Mouse (Mus musculus) forebrain, embryonic 16.5 days (tissue): Measurements from ENCODE around the gene Pdcd5. TPM values are rescaled to one million over a fixed set of nuclear protein-coding genes. Genes with fewer than 3 reads are reported as not detected.

ENCODE experiments used
- ATAC-seq: fragments of 200-750 bp; cut with Nextera tagmentation; 2 replicates; pipeline ENCODE4 v1.8.0; 2017; ENCODE audit warnings: mild to moderate bottlenecking, moderate library complexity
- H3K27ac ChIP-seq: fragments of 300-500 bp; sonication (generic); 2 replicates; pipeline ENCODE4 v1.5.1; 2014; ENCODE audit warnings: low read length, control low read depth
- H3K27me3 ChIP-seq: fragments of 300-500 bp; sonication (generic); replicated peaks from 2 replicates; pipeline ENCODE4 v1.6.1; 2014; ENCODE audit warnings: low read length; ENCODE audit not compliant: control insufficient read depth, insufficient read depth
- H3K36me3 ChIP-seq: fragments of 300-500 bp; sonication (generic); 2 replicates; pipeline ENCODE4 v1.6.1; 2014; ENCODE audit not compliant: control insufficient read depth, insufficient read depth
- H3K4me1 ChIP-seq: fragments of 300-500 bp; sonication (generic); replicated peaks from 2 replicates; pipeline ENCODE4 v1.6.1; 2014; ENCODE audit warnings: low read length; ENCODE audit not compliant: control insufficient read depth, insufficient read depth
- H3K4me2 ChIP-seq: fragments of 300-500 bp; sonication (generic); 2 replicates; pipeline ENCODE4 v1.6.1; 2014; ENCODE audit warnings: mild to moderate bottlenecking, low read length, control low read depth
- H3K4me3 ChIP-seq: fragments of 300-500 bp; sonication (generic); replicated peaks from 2 replicates; pipeline ENCODE4 v1.5.1; 2014; ENCODE audit warnings: mild to moderate bottlenecking, low read length, control low read depth
- H3K9ac ChIP-seq: fragments of 300-500 bp; sonication (generic); replicated peaks from 2 replicates; pipeline ENCODE4 v1.6.1; 2014; ENCODE audit warnings: low read depth, low read length, control low read depth
- H3K9me3 ChIP-seq: fragments of 300-500 bp; sonication (generic); 2 replicates; pipeline ENCODE4 v1.6.1; 2016; ENCODE audit warnings: low read length; ENCODE audit not compliant: control insufficient read depth
- WGBS: fragments of 180-500 bp; shearing (Covaris S2); extraction: QIAGEN DNeasy Blood & Tissue Kit; methylation state at CpG from one replicate; pipeline ENCODE4 v1.1.7; 2014; 5-methylcytosine and 5-hydroxymethylcytosine counted together
- polyA plus RNA-seq: library from polyadenylated mRNA; unstranded; fragments of >200 nt; fragmentation: Nextera tagmentation; extraction: Ambion mirVana; gene quantifications from 2 replicates; pipeline ENCODE4 v1.2.1, GENCODE M21; 2015

Pdcd5 gene
- polyA plus RNA-seq, 1 experiment from 2014 or later = 235 TPM

GRCm38 (mm10) chr7:35649071-35649470 is 1.8 kb upstream of the Pdcd5 start:
- no peak overlapping the region for H3K4me3 ChIP-seq
- H3K9me3 ChIP-seq = no peaks in the 10 kb centered on the region
- H3K27ac ChIP-seq = no peak overlapping the region
- no peak overlapping the region for H3K4me2 ChIP-seq
- ATAC-seq = no peak
- WGBS = 48% methylated on average over 3 of the region's 3 CpGs
- H3K4me1 ChIP-seq = peaks cover 16% of the 10 kb centered on the region
- peaks cover under 1% of the 10 kb centered on the region for H3K36me3 ChIP-seq
- no peak overlapping the region for H3K9ac ChIP-seq
- no peaks in the 10 kb centered on the region for H3K27me3 ChIP-seq

- Histone ChIP-seq H3K9ac (no peak overlapping the region), H3K27ac (no peak overlapping the region), H3K4me3 (no peak overlapping the region), H3K4me1 (peaks cover 16% of the 10 kb centered on the region), H3K27me3 (no peaks in the 10 kb centered on the region), H3K9me3 (no peaks in the 10 kb centered on the region), H3K36me3 (peaks cover 5% of the 10 kb centered on the region), H3K4me2 (no peak overlapping the region)
- no peak for ATAC-seq
- whole genome bisulfite sequencing = 75% methylated on average over 9 of the region's 9 CpGs
Measured at GRCm38 (mm10) chr7:35648239-35649069, 1.1 kb upstream of the Pdcd5 start.

- Histone ChIP-seq H3K4me1 (peaks cover 16% of the 10 kb centered on the region), H3K36me3 (peaks cover 18% of the 10 kb centered on the region), H3K9ac (peak overlapping the region; percentile 85), H3K27ac (peak overlapping the region; percentile 74), H3K27me3 (no peaks in the 10 kb centered on the region), H3K9me3 (no peaks in the 10 kb centered on the region), H3K4me2 (peak overlapping the region; percentile 77), H3K4me3 (peak overlapping the region; percentile 97)
- peak; percentile 43 for ATAC-seq
- 11% methylated on average over 34 of the region's 34 CpGs for WGBS
Measured at GRCm38 (mm10) chr7:35646317-35647081, 822 bp downstream of the Pdcd5 start.

- ATAC-seq = no peak
- Histone ChIP-seq H3K27ac (no peak overlapping the region), H3K4me1 (no peaks in the 10 kb centered on the region), H3K9me3 (no peaks in the 10 kb centered on the region), H3K27me3 (no peaks in the 10 kb centered on the region), H3K4me2 (no peak overlapping the region), H3K9ac (no peak overlapping the region), H3K4me3 (no peak overlapping the region), H3K36me3 (peaks cover 47% of the 10 kb centered on the region)
- WGBS = 88% methylated on average over 6 of the region's 6 CpGs
Measured at GRCm38 (mm10) chr7:35640072-35640471, 7.2 kb downstream of the Pdcd5 start.

- ATAC-seq = no peak
- Histone ChIP-seq H3K4me1 (no peaks in the 10 kb centered on the region), H3K9ac (no peak overlapping the region), H3K9me3 (no peaks in the 10 kb centered on the region), H3K27me3 (no peaks in the 10 kb centered on the region), H3K4me3 (no peak overlapping the region), H3K27ac (no peak overlapping the region), H3K36me3 (peaks cover 42% of the 10 kb centered on the region), H3K4me2 (no peak overlapping the region)
- WGBS = 93% methylated on average over 9 of the region's 9 CpGs
Measured at GRCm38 (mm10) chr7:35636874-35637273, 10.4 kb downstream of the Pdcd5 start.

GRCm38 (mm10) chr7:35636229-35636628 is 11.1 kb downstream of the Pdcd5 start:
- Histone ChIP-seq H3K4me1 (no peaks in the 10 kb centered on the region), H3K36me3 (peaks cover 43% of the 10 kb centered on the region), H3K27me3 (no peaks in the 10 kb centered on the region), H3K9me3 (no peaks in the 10 kb centered on the region), H3K4me3 (no peak overlapping the region), H3K9ac (no peak overlapping the region), H3K27ac (no peak overlapping the region), H3K4me2 (no peak overlapping the region)
- ATAC-seq = no peak
- 68% methylated on average over 6 of the region's 6 CpGs for WGBS

GRCm38 (mm10) chr7:35628496-35628895 is 18.8 kb downstream of the Pdcd5 start:
- Histone ChIP-seq H3K4me2 (no peak overlapping the region), H3K9ac (no peak overlapping the region), H3K27ac (no peak overlapping the region), H3K4me3 (no peak overlapping the region), H3K9me3 (no peaks in the 10 kb centered on the region), H3K27me3 (no peaks in the 10 kb centered on the region), H3K4me1 (no peaks in the 10 kb centered on the region), H3K36me3 (peaks cover 41% of the 10 kb centered on the region)
- no peak for ATAC-seq
- 71% methylated on average over 5 of the region's 5 CpGs for WGBS

GRCm38 (mm10) chr7:35627371-35627770 is 19.9 kb downstream of the Pdcd5 start:
- H3K27me3 ChIP-seq = no peaks in the 10 kb centered on the region
- H3K27ac ChIP-seq = no peak overlapping the region
- ATAC-seq = no peak
- no peak overlapping the region for H3K4me3 ChIP-seq
- no peak overlapping the region for H3K4me2 ChIP-seq
- WGBS = 94% methylated on average over 10 of the region's 10 CpGs
- H3K4me1 ChIP-seq = no peaks in the 10 kb centered on the region
- peaks cover 42% of the 10 kb centered on the region for H3K36me3 ChIP-seq
- no peak overlapping the region for H3K9ac ChIP-seq
- H3K9me3 ChIP-seq = no peaks in the 10 kb centered on the region

GRCm38 (mm10) chr7:35626038-35626437 is 21.3 kb downstream of the Pdcd5 start:
- Histone ChIP-seq H3K9me3 (no peaks in the 10 kb centered on the region), H3K9ac (no peak overlapping the region), H3K27ac (no peak overlapping the region), H3K36me3 (peaks cover 48% of the 10 kb centered on the region), H3K4me3 (no peak overlapping the region), H3K4me1 (no peaks in the 10 kb centered on the region), H3K4me2 (no peak overlapping the region), H3K27me3 (no peaks in the 10 kb centered on the region)
- ATAC-seq = no peak
- WGBS = 95% methylated on average over 5 of the region's 5 CpGs
